Mouse (Mus musculus): ENCODE measurements around the gene Slc3a1. TPM values are rescaled to one million over a fixed set of nuclear protein-coding genes. Genes with fewer than 3 reads are reported as not detected.

The Slc3a1 gene
- polyA plus RNA-seq (2015; fragmentation: Nextera tagmentation; extraction: Ambion mirVana): 0.06 TPM in 1 of 2 replicates, not detected in the other

- Histone ChIP-seq H3K4me1 (replicated peaks) (0 out of 2 replicates have a peak, but pooled peaks cover 2% of the 10 kb centered on the region), H3K27me3 (no peaks in the 10 kb centered on the region), H3K9ac (no peak within 1 kb of the TSS), H3K9me3 (replicated peaks) (no peaks in the 10 kb centered on the region), H3K36me3 (no peaks in the 10 kb centered on the region), H3K4me3 (no peak within 1 kb of the TSS), H3K4me2 (no peak within 1 kb of the TSS), H3K27ac (no peak within 1 kb of the TSS)
- 89% methylated on average over 20 of the region's 20 CpGs for WGBS
- ATAC-seq (replicated peaks; ENCODE audit: insufficient number of reproducible peaks, insufficient read depth, low FRiP score, low read depth): no peak
Measured at GRCm38 (mm10) chr17:85028093-85028739, at the start of gene Slc3a1. Slc3a1 (plus strand) TSS chr17:85028376.

GRCm38 (mm10) chr17:84981721-84982120 lies 46.5 kb upstream of the Slc3a1 start:
- Histone ChIP-seq H3K9me3 (replicated peaks) (0 out of 2 replicates have a peak, but pooled peaks cover 2% of the 10 kb centered on the region), H3K4me2 (no peak overlapping the region), H3K27ac (no peak overlapping the region), H3K36me3 (no peaks in the 10 kb centered on the region; the same call in 1 of the 2 replicates), H3K27me3 (no peaks in the 10 kb centered on the region), H3K9ac (no peak overlapping the region), H3K4me1 (replicated peaks) (peaks cover 10% of the 10 kb centered on the region), H3K4me3 (no peak overlapping the region)
- no peak for ATAC-seq (replicated peaks; ENCODE audit: insufficient number of reproducible peaks, insufficient read depth, low FRiP score, low read depth)
- WGBS: 87% methylated on average over 1 of the region's 1 CpGs

GRCm38 (mm10) chr17:84982735-84983134 lies 45.4 kb upstream of the Slc3a1 start:
- no peak overlapping the region for H3K27ac ChIP-seq
- H3K9me3 ChIP-seq (replicated peaks): no peaks in the 10 kb centered on the region
- no peak overlapping the region for H3K4me2 ChIP-seq
- no peaks in the 10 kb centered on the region; the same call in 1 of the 2 replicates for H3K36me3 ChIP-seq
- ATAC-seq (replicated peaks; ENCODE audit: insufficient number of reproducible peaks, insufficient read depth, low FRiP score, low read depth): no peak
- no peak overlapping the region for H3K9ac ChIP-seq
- H3K27me3 ChIP-seq: no peaks in the 10 kb centered on the region
- 70% methylated on average over 2 of the region's 2 CpGs for WGBS
- no peak overlapping the region for H3K4me3 ChIP-seq
- peaks cover 16% of the 10 kb centered on the region for H3K4me1 ChIP-seq (replicated peaks)

GRCm38 (mm10) chr17:84986368-84986767 lies 41.8 kb upstream of the Slc3a1 start:
- no peak for ATAC-seq (replicated peaks; ENCODE audit: insufficient number of reproducible peaks, insufficient read depth, low FRiP score, low read depth)
- Histone ChIP-seq H3K4me1 (replicated peaks) (peaks cover 30% of the 10 kb centered on the region), H3K27ac (no peak overlapping the region), H3K4me3 (no peak overlapping the region), H3K27me3 (no peaks in the 10 kb centered on the region), H3K36me3 (no peaks in the 10 kb centered on the region), H3K9me3 (replicated peaks) (no peaks in the 10 kb centered on the region), H3K4me2 (no peak overlapping the region), H3K9ac (no peak overlapping the region)
- WGBS: 37% methylated on average over 5 of the region's 5 CpGs

GRCm38 (mm10) chr17:84987834-84988410 lies 40.3 kb upstream of the Slc3a1 start:
- 81% methylated on average over 3 of the region's 3 CpGs for WGBS
- Histone ChIP-seq H3K9ac (no peak overlapping the region), H3K27ac (no peak overlapping the region), H3K4me1 (replicated peaks) (peaks cover 29% of the 10 kb centered on the region), H3K36me3 (no peaks in the 10 kb centered on the region), H3K4me2 (no peak overlapping the region), H3K27me3 (no peaks in the 10 kb centered on the region), H3K4me3 (no peak overlapping the region), H3K9me3 (replicated peaks) (no peaks in the 10 kb centered on the region)
- ATAC-seq (replicated peaks; ENCODE audit: insufficient number of reproducible peaks, insufficient read depth, low FRiP score, low read depth): 0 out of 2 replicates have a peak, but pooled peaks have one; percentile 27

- Histone ChIP-seq H3K27ac (no peak overlapping the region), H3K4me2 (no peak overlapping the region), H3K4me1 (replicated peaks) (peaks cover 28% of the 10 kb centered on the region), H3K36me3 (no peaks in the 10 kb centered on the region), H3K27me3 (no peaks in the 10 kb centered on the region), H3K9ac (no peak overlapping the region), H3K9me3 (replicated peaks) (no peaks in the 10 kb centered on the region), H3K4me3 (no peak overlapping the region)
- no peak for ATAC-seq (replicated peaks; ENCODE audit: insufficient number of reproducible peaks, insufficient read depth, low FRiP score, low read depth)
Measured at GRCm38 (mm10) chr17:84988514-84988913, 39.7 kb upstream of the Slc3a1 start.

- Histone ChIP-seq H3K9me3 (replicated peaks) (no peaks in the 10 kb centered on the region), H3K36me3 (no peaks in the 10 kb centered on the region; the same call in 1 of the 2 replicates), H3K4me1 (replicated peaks) (peaks cover 9% of the 10 kb centered on the region), H3K4me3 (no peak overlapping the region), H3K9ac (no peak overlapping the region), H3K4me2 (no peak overlapping the region), H3K27ac (no peak overlapping the region), H3K27me3 (no peaks in the 10 kb centered on the region)
- no peak for ATAC-seq (replicated peaks; ENCODE audit: insufficient number of reproducible peaks, insufficient read depth, low FRiP score, low read depth)
- 62% methylated on average over 6 of the region's 6 CpGs for WGBS
Measured at GRCm38 (mm10) chr17:84995844-84996243, 32.3 kb upstream of the Slc3a1 start.

- Histone ChIP-seq H3K27me3 (no peaks in the 10 kb centered on the region), H3K27ac (no peak overlapping the region), H3K4me1 (replicated peaks) (peaks cover 9% of the 10 kb centered on the region), H3K9ac (no peak overlapping the region), H3K36me3 (no peaks in the 10 kb centered on the region; the same call in 1 of the 2 replicates), H3K9me3 (replicated peaks) (no peaks in the 10 kb centered on the region), H3K4me3 (no peak overlapping the region), H3K4me2 (no peak overlapping the region)
- no peak for ATAC-seq (replicated peaks; ENCODE audit: insufficient number of reproducible peaks, insufficient read depth, low FRiP score, low read depth)
- 73% methylated on average over 1 of the region's 1 CpGs for WGBS
Measured at GRCm38 (mm10) chr17:84997639-84998038, 30.5 kb upstream of the Slc3a1 start.

GRCm38 (mm10) chr17:84999636-85000035 lies 28.5 kb upstream of the Slc3a1 start:
- Histone ChIP-seq H3K9me3 (replicated peaks) (no peaks in the 10 kb centered on the region), H3K9ac (no peak overlapping the region), H3K4me1 (replicated peaks) (peaks cover 9% of the 10 kb centered on the region), H3K36me3 (no peaks in the 10 kb centered on the region; the same call in 1 of the 2 replicates), H3K27me3 (no peaks in the 10 kb centered on the region), H3K4me3 (no peak overlapping the region), H3K4me2 (no peak overlapping the region), H3K27ac (no peak overlapping the region)
- no peak for ATAC-seq (replicated peaks; ENCODE audit: insufficient number of reproducible peaks, insufficient read depth, low FRiP score, low read depth)
- WGBS: 37% methylated on average over 10 of the region's 10 CpGs

- H3K36me3 ChIP-seq: peaks cover 17% of the 10 kb centered on the region
- 83% methylated on average over 6 of the region's 6 CpGs for WGBS
- ATAC-seq (replicated peaks; ENCODE audit: insufficient number of reproducible peaks, insufficient read depth, low FRiP score, low read depth): no peak
Measured at GRCm38 (mm10) chr17:85013485-85013884, 14.7 kb upstream of the Slc3a1 start.

GRCm38 (mm10) chr17:85014632-85015031 lies 13.5 kb upstream of the Slc3a1 start:
- H3K4me1 ChIP-seq (replicated peaks): no peaks in the 10 kb centered on the region
- H3K4me2 ChIP-seq: no peak overlapping the region
- no peak overlapping the region for H3K27ac ChIP-seq
- no peak for ATAC-seq (replicated peaks; ENCODE audit: insufficient number of reproducible peaks, insufficient read depth, low FRiP score, low read depth)
- no peak overlapping the region for H3K4me3 ChIP-seq
- H3K36me3 ChIP-seq: peaks cover 17% of the 10 kb centered on the region
- H3K9ac ChIP-seq: no peak overlapping the region
- no peaks in the 10 kb centered on the region for H3K9me3 ChIP-seq (replicated peaks)
- 93% methylated on average over 3 of the region's 3 CpGs for WGBS
- H3K27me3 ChIP-seq: no peaks in the 10 kb centered on the region

More at GRCm38 (mm10) chr17:85013485-85013884, 14.7 kb upstream of the Slc3a1 start:
- H3K27me3 ChIP-seq: no peaks in the 10 kb centered on the region
- no peak overlapping the region for H3K9ac ChIP-seq
- H3K4me2 ChIP-seq: no peak overlapping the region
- H3K4me3 ChIP-seq: no peak overlapping the region
- H3K27ac ChIP-seq: no peak overlapping the region
- no peaks in the 10 kb centered on the region for H3K9me3 ChIP-seq (replicated peaks)
- no peaks in the 10 kb centered on the region for H3K4me1 ChIP-seq (replicated peaks)

- WGBS: 76% methylated on average over 3 of the region's 3 CpGs
- no peaks in the 10 kb centered on the region for H3K27me3 ChIP-seq
- no peaks in the 10 kb centered on the region for H3K36me3 ChIP-seq
- no peak for ATAC-seq (replicated peaks; ENCODE audit: insufficient number of reproducible peaks, insufficient read depth, low FRiP score, low read depth)
- H3K9ac ChIP-seq: no peak overlapping the region
- no peak overlapping the region for H3K4me3 ChIP-seq
- 0 out of 2 replicates have a peak, but pooled peaks cover 2% of the 10 kb centered on the region for H3K4me1 ChIP-seq (replicated peaks)
- H3K9me3 ChIP-seq (replicated peaks): no peaks in the 10 kb centered on the region
- no peak overlapping the region for H3K4me2 ChIP-seq
- no peak overlapping the region for H3K27ac ChIP-seq
Measured at GRCm38 (mm10) chr17:85018344-85018743, 9.8 kb upstream of the Slc3a1 start.
